Mouse (Mus musculus) skeletal muscle tissue, adult 2 months (tissue): Measurements from ENCODE around the gene Sorcs3.

Source experiments
- DNase-seq: peaks from one replicate; pipeline ENCODE4 v3.0.0-alpha.2; 2012; ENCODE audit warnings: low read depth, low spot score

The Sorcs3 gene

DNA sequence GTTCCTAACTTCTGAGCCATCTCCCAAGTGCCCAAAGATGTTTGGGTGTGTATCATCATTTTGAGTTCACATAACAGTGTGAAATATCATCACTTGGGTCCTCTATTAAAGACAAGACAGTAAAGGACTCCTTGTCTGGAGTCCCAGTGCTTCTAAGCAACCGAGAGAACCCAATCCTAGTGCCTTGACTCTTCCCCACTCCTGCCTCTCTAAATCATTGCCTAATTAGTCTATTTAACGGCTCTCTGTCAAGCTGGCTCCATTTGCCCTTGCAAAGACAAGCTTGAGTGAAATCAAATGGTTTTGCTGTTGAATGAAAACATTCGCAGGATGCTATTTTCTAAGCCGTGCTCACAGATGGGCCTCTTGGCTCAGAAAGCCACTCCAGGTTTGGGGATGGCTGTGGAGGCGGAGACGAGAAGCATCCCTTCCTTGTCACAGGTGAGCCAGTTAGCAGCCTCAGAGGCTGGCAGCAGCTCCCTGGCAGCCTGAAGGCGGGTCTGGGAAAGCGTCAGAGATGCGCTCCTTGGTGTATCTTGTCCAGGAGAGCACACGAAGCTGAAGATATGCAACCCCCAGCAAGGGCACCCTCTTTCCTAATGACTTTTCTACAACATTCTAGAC is 79.9 kb downstream of the Sorcs3 start:
- no peak for DNase-seq

DNA sequence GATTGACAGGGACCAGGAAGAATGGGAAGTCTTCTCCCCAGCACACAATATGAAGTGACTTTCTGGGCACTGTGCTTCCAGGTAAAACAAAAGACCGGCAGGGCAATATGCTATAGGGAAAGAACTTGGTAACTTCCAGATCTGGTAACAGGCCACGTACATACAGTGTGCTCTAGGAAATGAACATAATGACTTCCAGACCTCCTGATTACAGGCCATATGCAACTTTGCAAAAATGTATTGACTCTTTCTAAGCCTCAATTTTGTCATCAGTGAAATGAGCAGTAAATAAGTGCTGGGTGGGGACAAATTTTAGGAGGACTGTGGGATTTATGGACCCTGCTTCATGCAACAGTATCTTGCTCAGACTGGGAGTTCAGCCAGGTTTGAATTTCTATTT is 88.4 kb downstream of the Sorcs3 start:
- no peak for DNase-seq

DNA sequence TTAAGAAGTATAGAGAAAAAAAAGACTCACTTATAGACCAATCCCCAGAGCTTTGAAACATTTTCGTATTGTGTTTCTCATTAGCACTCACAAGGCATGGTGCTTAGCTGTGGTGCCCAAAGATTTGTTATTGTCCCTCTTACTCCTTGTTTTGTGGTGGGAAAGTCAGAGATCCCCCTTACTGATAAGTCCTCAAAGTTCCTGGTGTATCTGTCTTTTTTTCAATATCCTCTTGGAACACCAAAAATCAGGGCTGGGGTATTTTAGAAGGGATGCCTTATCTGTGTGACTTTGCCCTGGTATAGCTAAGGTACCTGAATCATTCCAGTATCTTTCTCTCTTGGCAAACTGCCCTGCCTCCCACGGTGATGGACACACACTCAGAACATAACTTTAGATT is 92.6 kb downstream of the Sorcs3 start:
- no peak for DNase-seq

GRCm38 (mm10) chr19:48300440-48301231 is 94.8 kb downstream of the Sorcs3 start:
- DNase-seq = no peak

DNA sequence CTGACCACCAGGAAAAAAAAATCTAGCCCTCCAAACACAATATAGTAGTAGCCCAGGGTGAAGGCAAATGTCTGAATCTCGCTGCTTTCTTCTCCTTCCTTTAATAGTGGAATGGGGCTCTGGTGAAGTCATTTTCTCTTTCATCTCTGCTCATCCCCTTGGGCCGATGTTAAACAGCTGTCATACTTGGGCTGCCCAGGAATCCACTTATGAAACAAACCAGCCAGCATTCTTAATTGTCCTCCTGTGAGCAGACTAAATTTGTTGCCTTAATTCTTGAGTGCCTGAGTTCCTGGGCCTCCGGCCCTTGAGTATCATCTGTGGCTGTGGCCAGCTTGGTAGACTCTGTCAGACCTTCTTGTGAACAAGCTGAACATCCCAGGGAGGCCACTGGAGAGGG is 95.5 kb downstream of the Sorcs3 start:
- no peak for DNase-seq

GRCm38 (mm10) chr19:48308341-48308740 is 102.5 kb downstream of the Sorcs3 start:
- DNase-seq = no peak

- no peak for DNase-seq
These were observed 103.9 kb downstream of the Sorcs3 start for GRCm38 (mm10) chr19:48309531-48310337.

GRCm38 (mm10) chr19:48310338-48310710 is 104.5 kb downstream of the Sorcs3 start:
- no peak for DNase-seq

- no peak for DNase-seq
These were observed 108.0 kb downstream of the Sorcs3 start for GRCm38 (mm10) chr19:48313776-48314175.

DNA sequence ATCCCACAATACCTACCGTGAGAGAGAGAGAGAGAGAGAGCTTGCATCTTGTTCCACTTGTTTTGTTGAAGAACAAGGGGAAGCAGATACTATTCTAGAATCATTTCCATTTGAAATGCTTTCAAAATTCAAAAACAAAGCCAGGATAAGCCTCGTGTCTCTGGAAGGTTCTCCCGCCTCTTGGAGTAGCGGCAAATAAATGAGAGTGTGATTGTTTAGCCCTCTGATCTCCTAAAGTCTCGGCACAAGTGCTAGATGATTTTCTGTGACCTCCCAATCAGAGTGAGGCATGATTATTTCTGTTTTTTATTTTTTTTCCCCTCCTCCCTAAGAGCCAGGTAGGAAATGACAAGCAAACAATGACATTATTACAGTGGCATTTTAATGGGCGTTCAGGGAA is 121.3 kb downstream of the Sorcs3 start:
- DNase-seq = no peak

- DNase-seq = no peak
These were observed 122.3 kb downstream of the Sorcs3 start for GRCm38 (mm10) chr19:48328171-48328570.

DNA sequence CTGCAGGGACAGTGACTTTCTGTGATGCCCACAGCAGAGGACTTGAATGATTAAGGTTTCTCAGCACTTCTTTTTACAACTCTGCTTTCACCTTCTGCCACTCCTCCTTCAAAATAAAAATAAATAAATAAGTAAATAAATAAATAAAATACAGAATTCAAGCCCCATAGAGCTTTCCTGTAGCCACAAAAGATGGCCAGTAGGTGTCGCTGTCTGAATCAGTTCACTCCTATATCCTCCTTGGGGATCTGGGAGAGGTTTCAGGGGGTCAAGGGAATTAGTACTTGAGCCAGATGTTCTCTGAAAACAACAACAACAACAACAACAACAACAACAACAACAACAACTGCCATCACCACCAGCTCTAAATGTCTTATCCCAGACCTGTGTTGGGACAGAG is 125.8 kb downstream of the Sorcs3 start:
- no peak for DNase-seq

DNA sequence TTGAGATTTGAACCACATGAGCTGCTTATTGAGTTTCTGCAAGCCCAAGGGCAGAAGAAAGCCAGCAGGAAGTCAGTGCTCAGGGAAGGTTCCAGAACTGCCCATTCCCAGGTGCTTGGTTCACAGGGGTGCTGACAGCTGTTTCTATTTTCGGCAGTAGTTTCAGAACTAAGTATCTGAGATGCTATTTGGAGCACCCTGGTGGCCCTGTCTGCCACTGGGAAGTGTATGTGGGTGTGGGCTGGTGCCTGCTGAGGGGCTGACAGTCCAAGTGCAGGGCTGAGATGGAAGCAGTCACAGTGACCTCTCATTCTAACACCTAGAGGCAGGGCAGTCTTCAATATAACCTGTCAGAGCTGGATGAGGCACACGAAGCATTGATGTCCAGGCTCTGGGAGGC is 127.3 kb downstream of the Sorcs3 start:
- DNase-seq = no peak

DNA sequence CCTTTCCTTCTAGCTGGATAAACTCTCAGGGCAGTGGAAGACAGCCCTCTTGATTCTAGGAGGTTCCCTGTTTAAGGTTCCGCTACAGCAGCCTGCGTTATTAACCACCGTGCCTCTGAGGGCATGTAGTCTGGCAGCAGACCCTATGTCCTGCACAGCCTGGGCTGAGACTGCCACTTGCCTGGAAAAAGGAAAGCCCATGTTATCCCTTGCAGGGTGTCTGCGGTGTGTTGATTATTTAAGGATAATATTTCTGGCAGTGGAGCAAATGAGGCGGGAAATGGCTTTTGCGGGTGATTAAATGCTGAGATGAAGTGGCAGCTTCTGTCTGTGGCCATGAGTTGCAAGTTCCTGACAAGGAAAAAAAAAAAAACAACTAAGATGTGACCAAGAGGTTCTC is 131.6 kb downstream of the Sorcs3 start:
- DNase-seq = no peak

DNA sequence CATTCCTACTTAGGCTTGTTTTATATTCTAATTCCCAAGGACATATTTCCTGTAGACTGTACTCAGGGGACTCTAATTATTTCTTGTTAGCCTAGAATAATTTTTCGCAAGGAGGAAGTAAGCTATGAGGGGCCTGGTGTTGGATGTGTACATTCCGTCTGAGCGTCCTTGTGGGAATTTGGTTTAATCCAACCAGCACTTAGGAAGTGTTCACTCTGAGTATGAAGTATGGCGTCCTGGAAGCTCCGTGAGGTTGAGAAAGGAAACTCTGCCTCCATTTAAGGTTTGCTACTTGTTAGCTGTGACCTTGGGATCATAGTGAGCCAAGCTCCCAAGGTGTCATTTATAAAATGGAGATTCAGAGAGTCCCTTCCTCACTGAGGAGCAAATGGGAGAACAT is 132.3 kb downstream of the Sorcs3 start:
- DNase-seq = no peak

DNA sequence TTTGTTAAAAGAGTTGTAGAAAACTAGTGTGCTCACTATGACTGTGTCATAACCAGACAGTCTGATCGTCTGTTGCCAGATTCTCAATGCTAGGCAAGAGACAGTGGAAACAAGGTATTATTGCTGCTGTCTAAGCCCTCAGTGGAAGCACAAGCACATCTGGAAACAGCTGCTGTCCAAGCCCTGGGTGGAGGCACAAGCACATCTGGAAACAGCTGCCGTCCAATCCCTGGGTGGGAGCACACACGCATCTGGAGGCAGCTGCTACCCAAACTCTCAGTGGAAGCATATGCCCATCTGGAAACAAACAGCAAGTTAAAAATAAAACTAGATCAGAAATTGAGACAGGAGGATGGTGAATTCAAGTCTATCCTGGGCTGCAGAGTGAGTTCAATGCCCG is 136.9 kb downstream of the Sorcs3 start:
- DNase-seq = no peak

- DNase-seq = no peak
These were observed 137.6 kb downstream of the Sorcs3 start for GRCm38 (mm10) chr19:48343442-48343841.

- DNase-seq = no peak
These were observed 141.3 kb downstream of the Sorcs3 start for GRCm38 (mm10) chr19:48347116-48347515.

DNA sequence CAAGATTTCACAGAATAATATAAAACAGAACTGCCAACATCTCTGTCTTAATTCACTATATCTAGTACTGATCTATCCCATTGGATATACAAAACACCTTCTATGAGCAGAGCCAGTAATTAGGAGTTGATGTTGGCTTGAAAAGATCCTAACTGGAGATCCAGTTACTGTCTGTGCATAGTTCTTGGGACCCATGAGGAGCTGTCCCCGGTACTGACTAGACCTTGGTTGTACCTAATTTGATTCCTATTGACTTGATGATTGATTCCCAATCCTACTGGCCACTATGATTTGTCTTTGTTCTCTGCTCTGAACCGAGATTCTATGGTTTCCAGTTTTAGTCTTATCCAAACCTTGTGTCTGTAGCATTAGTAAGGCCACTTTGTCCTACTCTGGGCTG is 151.0 kb downstream of the Sorcs3 start:
- no peak for DNase-seq

DNA sequence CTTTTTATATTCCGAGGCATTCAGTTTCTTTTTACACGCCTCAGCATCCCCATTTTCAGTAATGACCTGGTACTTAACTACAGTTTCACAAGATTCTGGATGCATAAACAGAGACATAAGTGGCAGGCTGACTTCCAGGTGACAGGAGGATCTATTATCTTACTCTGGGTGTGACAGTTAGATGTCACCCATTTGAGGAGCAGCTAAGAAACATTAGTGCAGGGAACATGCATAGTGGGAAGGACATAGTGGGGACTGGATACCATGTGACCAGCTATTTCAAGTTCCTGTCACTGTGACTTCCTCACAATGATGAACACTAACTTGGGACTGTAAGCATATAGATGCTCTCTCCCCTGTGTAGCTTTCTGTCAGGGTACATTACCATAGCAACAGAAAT is 156.3 kb downstream of the Sorcs3 start:
- no peak for DNase-seq

- DNase-seq = no peak
These were observed 162.2 kb downstream of the Sorcs3 start for GRCm38 (mm10) chr19:48368056-48368455.

DNA sequence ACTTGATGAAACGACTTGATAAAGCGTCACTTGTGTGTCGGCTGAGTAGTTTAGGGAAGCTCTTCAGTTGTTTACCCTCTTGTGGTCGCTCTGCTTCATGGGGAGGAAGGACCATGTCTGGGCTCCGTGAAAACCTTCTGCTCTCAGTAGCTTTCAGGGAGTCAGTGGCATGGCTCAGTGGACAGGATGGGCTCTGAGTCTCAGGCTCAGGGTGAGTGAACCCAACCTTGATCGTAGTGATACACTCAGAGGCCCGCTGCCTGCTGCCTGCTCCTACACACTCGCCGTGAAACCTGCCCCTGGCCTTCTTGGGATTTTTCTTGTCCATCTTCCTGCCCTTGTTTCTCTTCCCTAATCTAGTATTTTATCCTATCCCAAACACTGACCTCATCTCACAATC is 166.0 kb downstream of the Sorcs3 start:
- no peak for DNase-seq
